Mouse (Mus musculus) MEL (cell line): ENCODE data around the gene Fam219a.

ENCODE experiments used
- CTCF ChIP-seq, 3 experiments: IDR thresholded peaks in 2 of 3; conservative IDR thresholded peaks in 1 of 3; 2 replicates each; pipeline ENCODE4 v1.5.1; 2011 to 2012; ENCODE audit warnings: low read length in 3 of 3, low read depth in 2 of 3, mild to moderate bottlenecking in 2 of 3, improper control_type of control experiment in 1 of 3, inconsistent platforms in 1 of 3, mixed read lengths in 1 of 3, moderate library complexity in 1 of 3; ENCODE audit not compliant: control insufficient read depth in 1 of 3, insufficient read depth in 1 of 3, poor library complexity in 1 of 3, severe bottlenecking in 1 of 3
- GATA1 ChIP-seq: IDR thresholded peaks from 2 replicates; pipeline ENCODE4 v1.6.1; 2011; ENCODE audit warnings: low read depth, low read length, improper control_type of control experiment
- MAX ChIP-seq: IDR thresholded peaks from 2 replicates; pipeline ENCODE4 v1.6.1; 2011; ENCODE audit warnings: low read length, improper control_type of control experiment
- MEF2A ChIP-seq: IDR thresholded peaks from 2 replicates; pipeline ENCODE4 v1.6.1; 2014; ENCODE audit warnings: low read depth, mild to moderate bottlenecking, inconsistent platforms, low read length, improper control_type of control experiment; ENCODE audit not compliant: poor library complexity, insufficient replicate concordance, severe bottlenecking; ENCODE audit errors: extremely low read depth
- POLR2A ChIP-seq, 2 experiments: IDR thresholded peaks; 2 replicates each; pipeline ENCODE4 v1.6.1; 2011 to 2012; ENCODE audit warnings: low read length in 2 of 2, mild to moderate bottlenecking in 2 of 2, control low read depth in 1 of 2, improper control_type of control experiment in 1 of 2, low read depth in 1 of 2, moderate library complexity in 1 of 2; ENCODE audit not compliant: control insufficient read depth in 1 of 2, insufficient read depth in 1 of 2, poor library complexity in 1 of 2
- SIN3A ChIP-seq: IDR thresholded peaks from 2 replicates; pipeline ENCODE4 v1.6.1; 2012; ENCODE audit warnings: low read length, improper control_type of control experiment, inconsistent platforms
- TAL1 ChIP-seq: IDR thresholded peaks from 2 replicates; pipeline ENCODE4 v1.6.1; 2012; ENCODE audit warnings: mild to moderate bottlenecking, inconsistent platforms, low read length, moderate library complexity, mixed read lengths
- UBTF ChIP-seq: IDR thresholded peaks from 2 replicates; pipeline ENCODE4 v1.6.1; 2012; ENCODE audit warnings: low read depth, mild to moderate bottlenecking, inconsistent platforms, low read length, improper control_type of control experiment, moderate library complexity, borderline replicate concordance; ENCODE audit not compliant: insufficient read depth
- ZMIZ1 ChIP-seq: IDR thresholded peaks from 2 replicates; pipeline ENCODE4 v1.6.1; 2012; ENCODE audit warnings: low read depth, mild to moderate bottlenecking, inconsistent platforms, low read length, improper control_type of control experiment, moderate library complexity

GRCm38 (mm10) chr4:41566123-41566522 is 3.2 kb downstream of the Fam219a start:
- no peak for TF ChIP-seq SIN3A
- TF ChIP-seq MEF2A, result no peak
- no peak for TF ChIP-seq ZMIZ1
- no peak for TF ChIP-seq MAX
- no peak for TF ChIP-seq GATA1
- TF ChIP-seq TAL1, result no peak
- no peak for TF ChIP-seq CTCF (IDR thresholded peaks at IDR 0.05 in 2 of 3, conservative IDR thresholded peaks at IDR 0.05 in 1 of 3; ENCODE audit: control insufficient read depth in 1 of 3, insufficient read depth in 1 of 3, low read depth in 2 of 3, low read length in 3 of 3, poor library complexity in 1 of 3, severe bottlenecking in 1 of 3)
- no peak for TF ChIP-seq UBTF
- TF ChIP-seq POLR2A (IDR thresholded peaks at IDR 0.05; ENCODE audit: control insufficient read depth in 1 of 2, insufficient read depth in 1 of 2, low read depth in 1 of 2, low read length in 2 of 2, poor library complexity in 1 of 2), result no peak
